Comparison of ENCODE assay signal across 10 mouse cellular contexts in the genomic region with DNA sequence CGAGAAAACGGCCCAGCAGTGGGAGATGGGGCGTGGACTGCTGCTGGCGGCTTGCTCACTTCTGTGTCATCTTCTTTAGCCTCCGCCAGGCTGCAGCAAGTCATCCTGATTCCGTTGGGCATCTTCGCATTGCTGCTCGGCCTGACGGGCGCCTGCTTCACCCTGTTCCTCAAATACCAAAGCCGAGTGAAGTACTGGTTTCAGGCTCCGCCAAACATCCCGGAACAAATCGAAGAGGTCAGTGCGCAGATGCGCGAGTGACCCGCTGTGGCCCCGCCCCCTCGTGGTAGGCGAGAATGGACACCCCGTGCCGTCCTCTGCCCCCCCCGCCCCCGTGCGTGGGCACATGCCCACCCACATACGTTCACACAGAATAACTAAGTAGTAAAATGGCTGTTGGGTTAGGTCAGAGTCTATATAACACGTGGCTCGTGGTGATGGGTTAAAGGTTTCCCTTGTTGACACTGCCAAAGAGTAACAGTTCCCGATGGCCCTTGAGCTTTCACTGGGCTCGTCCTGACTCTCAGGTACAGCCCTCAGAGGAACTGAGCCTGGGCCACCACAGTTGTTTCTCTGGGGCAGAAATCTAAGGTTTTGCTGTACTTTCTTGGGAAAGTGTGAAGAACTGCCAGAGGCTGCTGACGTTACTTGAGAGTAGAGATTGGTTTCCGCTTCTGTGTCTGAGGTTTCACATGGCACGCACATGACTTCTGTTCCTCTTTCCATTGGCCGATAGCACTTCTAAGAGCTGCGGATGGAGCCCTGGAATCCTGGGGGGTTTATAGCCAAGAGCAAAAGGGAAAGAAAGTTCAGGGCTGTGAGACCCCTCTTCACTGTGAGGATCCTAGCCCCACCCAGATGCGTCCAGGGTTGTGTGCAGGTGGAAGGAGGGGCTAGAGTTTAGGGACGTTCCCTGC. TPM values are rescaled to one million over a fixed set of nuclear protein-coding genes. Genes with fewer than 3 reads are reported as not detected.
DNase-seq lines count a peak whose midpoint lies in the region; ATAC-seq and TF ChIP-seq lines count a peak whose summit lies in the region.
"Had no signal": no experiment of that assay in that cellular context is flagged by ENCODE, and none has a peak within 500 bp of the region (broad histone marks: within the 10 kb centered on the region; RNA-seq: fewer than 3 reads in every experiment).

No protein-coding gene starts in this region.

- 74% methylated on average over 38 of the region's 38 CpGs for WGBS in intestine, postnatal 0 days
- 71% methylated on average over 38 of the region's 38 CpGs for WGBS in intestine, embryonic 16.5 days
- 91% methylated on average over 38 of the region's 38 CpGs for WGBS in thymus, adult 2 months
- 71% methylated on average over 38 of the region's 38 CpGs for WGBS in hindbrain, postnatal 0 days

- no peak overlapping the region for H3K9ac ChIP-seq in intestine, postnatal 0 days (ENCODE audit: low read depth, low read length)
- no peak overlapping the region for H3K9ac ChIP-seq in intestine, embryonic 16.5 days (ENCODE audit: low read depth, low read length)
- H3K9ac ChIP-seq in hindbrain, postnatal 0 days (replicated peaks; ENCODE audit: low read length): no peak overlapping the region
- H3K9ac ChIP-seq: neural tube, embryonic 12.5 days had no signal

- H3K36me3 ChIP-seq in intestine, postnatal 0 days (ENCODE audit: control insufficient read depth, insufficient read depth): peaks cover 75% of the 10 kb centered on the region
- H3K36me3 ChIP-seq in intestine, embryonic 16.5 days (ENCODE audit: control insufficient read depth, insufficient read depth, low read length): peaks cover 26% of the 10 kb centered on the region
- peaks cover 73% of the 10 kb centered on the region for H3K36me3 ChIP-seq in thymus, adult 2 months (ENCODE audit: control insufficient read depth, insufficient read depth, low read length)
- H3K36me3 ChIP-seq in hindbrain, postnatal 0 days (ENCODE audit: insufficient read depth, low read length): peaks cover 13% of the 10 kb centered on the region; the same call in 1 of the 2 replicates
- peaks cover 41% of the 10 kb centered on the region for H3K36me3 ChIP-seq in splenic B cell, adult 2 months (ENCODE audit: control insufficient read depth, insufficient read depth, low read length, poor library complexity, severe bottlenecking)

- no peak for TF ChIP-seq POLR2A in thymus, adult 2 months (IDR thresholded peaks at IDR 0.05; ENCODE audit: control insufficient read depth, extremely low read depth, insufficient read depth, low read length, poor library complexity)

- no peak for DNase-seq in thymus, adult 2 months
- no peak for DNase-seq in thymus, postnatal 14 days
- DNase-seq in hindbrain, postnatal 0 days (ENCODE audit: low spot score): no peak
- peak; percentile 46 for DNase-seq in splenic B cell, adult 2 months (ENCODE audit: low read depth, low spot score)
- no peak for DNase-seq in heart, adult 8-10 months (ENCODE audit: low spot score)
- DNase-seq: right cerebral cortex, adult 18-20 months had no signal

- 0 out of 2 replicates have a peak, but pooled peaks cover 5% of the 10 kb centered on the region for H3K4me1 ChIP-seq in intestine, postnatal 0 days (replicated peaks; ENCODE audit: control insufficient read depth, insufficient read depth, low read length)
- peaks cover 12% of the 10 kb centered on the region for H3K4me1 ChIP-seq in intestine, embryonic 16.5 days (ENCODE audit: control insufficient read depth, insufficient read depth, low read length)
- no peaks in the 10 kb centered on the region for H3K4me1 ChIP-seq in thymus, adult 2 months (replicated peaks; ENCODE audit: control insufficient read depth, insufficient read depth, low read length)
- H3K4me1 ChIP-seq in hindbrain, postnatal 0 days (ENCODE audit: insufficient read depth, low read length): no peaks in the 10 kb centered on the region

- H3K27me3 ChIP-seq in intestine, postnatal 0 days (replicated peaks; ENCODE audit: control insufficient read depth, insufficient read depth, low read length): no peaks in the 10 kb centered on the region
- H3K27me3 ChIP-seq in intestine, embryonic 16.5 days (replicated peaks; ENCODE audit: control insufficient read depth, insufficient read depth, low read length): no peaks in the 10 kb centered on the region
- H3K27me3 ChIP-seq in thymus, adult 2 months (ENCODE audit: control insufficient read depth, insufficient read depth, low read length): no peaks in the 10 kb centered on the region
- no peaks in the 10 kb centered on the region for H3K27me3 ChIP-seq in hindbrain, postnatal 0 days (ENCODE audit: insufficient read depth, low read length)
- no peaks in the 10 kb centered on the region for H3K27me3 ChIP-seq in splenic B cell, adult 2 months (ENCODE audit: control insufficient read depth, insufficient read depth, low read length, poor library complexity, severe bottlenecking)
- H3K27me3 ChIP-seq: neural tube, embryonic 12.5 days had no signal

- H3K9me3 ChIP-seq in intestine, postnatal 0 days (ENCODE audit: control insufficient read depth): no peaks in the 10 kb centered on the region
- H3K9me3 ChIP-seq in intestine, embryonic 16.5 days (ENCODE audit: control insufficient read depth, low read length): no peaks in the 10 kb centered on the region
- no peaks in the 10 kb centered on the region for H3K9me3 ChIP-seq in hindbrain, postnatal 0 days (ENCODE audit: low read length)
- H3K9me3 ChIP-seq: neural tube, embryonic 12.5 days had no signal

- ATAC-seq in intestine, postnatal 0 days: peak; percentile 16; the same call in 1 of the 2 replicates
- ATAC-seq in intestine, embryonic 16.5 days: no peak
- 0 out of 2 replicates have a peak, but pooled peaks have one; percentile 33 for ATAC-seq in hindbrain, postnatal 0 days
- no peak for ATAC-seq in inflammation-experienced regulatory T-cells, adult 6 months

- H3K4me2 ChIP-seq in intestine, postnatal 0 days (replicated peaks; ENCODE audit: low read depth): no peak overlapping the region
- H3K4me2 ChIP-seq in intestine, embryonic 16.5 days (ENCODE audit: low read depth, low read length): no peak overlapping the region
- H3K4me2 ChIP-seq in hindbrain, postnatal 0 days (ENCODE audit: low read depth, low read length): no peak overlapping the region
- H3K4me2 ChIP-seq: neural tube, embryonic 12.5 days had no signal

- no peak overlapping the region for H3K4me3 ChIP-seq in intestine, postnatal 0 days (ENCODE audit: low read depth, low read length)
- no peak overlapping the region for H3K4me3 ChIP-seq in intestine, embryonic 16.5 days (ENCODE audit: low read length)
- no peak overlapping the region for H3K4me3 ChIP-seq in thymus, adult 2 months (ENCODE audit: control insufficient read depth, insufficient read depth, low read length)
- H3K4me3 ChIP-seq in hindbrain, postnatal 0 days (ENCODE audit: low read length): no peak overlapping the region
- H3K4me3 ChIP-seq: neural tube, embryonic 12.5 days had no signal

- no peak for TF ChIP-seq CTCF in intestine, postnatal 0 days (IDR thresholded peaks at IDR 0.05; ENCODE audit: low read depth)
- no peak for TF ChIP-seq CTCF in thymus, adult 2 months (IDR thresholded peaks at IDR 0.05; ENCODE audit: borderline replicate concordance, control insufficient read depth, extremely low read depth, insufficient read depth, low read length, poor library complexity)
- TF ChIP-seq CTCF in hindbrain, postnatal 0 days (IDR thresholded peaks at IDR 0.05; ENCODE audit: low read depth): no peak

- peak overlapping the region; percentile 62 for H3K27ac ChIP-seq in intestine, postnatal 0 days (ENCODE audit: low read depth, low read length)
- H3K27ac ChIP-seq in intestine, embryonic 16.5 days (ENCODE audit: low read length): no peak overlapping the region
- peak overlapping the region; percentile 19; the same call in 1 of the 2 replicates for H3K27ac ChIP-seq in thymus, adult 2 months (ENCODE audit: control insufficient read depth, insufficient read depth, low read length)
- no peak overlapping the region for H3K27ac ChIP-seq in hindbrain, postnatal 0 days
- H3K27ac ChIP-seq: neural tube, embryonic 12.5 days had no signal

RNA-seq across cellular contexts. Expression of gene Ifngr2, which starts 14.9 kb away (rescaled TPM):
- 138 and 146 TPM in 2 replicates for polyA plus RNA-seq in intestine, postnatal 0 days (2015; fragmentation: Nextera tagmentation; extraction: Ambion mirVana)
- polyA plus RNA-seq in intestine, embryonic 16.5 days (2015; fragmentation: Nextera tagmentation; extraction: Ambion mirVana): 116 and 117 TPM in 2 replicates
- 33.4 and 34.4 TPM in 2 replicates for polyA plus RNA-seq in thymus, adult 2 months (2012; rRNA removed)
- 53.1 and 68.4 TPM in 2 replicates for total RNA-seq in hindbrain, postnatal 0 days (2014; rRNA removed)
- 131 and 140 TPM in 2 replicates for polyA plus RNA-seq in hindbrain, postnatal 0 days (2015; fragmentation: Nextera tagmentation; extraction: Ambion mirVana)
- polyA plus RNA-seq in inflammation-experienced regulatory T-cells, adult 6 months (2017; shearing (Covaris generic)): 10 to 100 TPM in 2 of 3 experiments, 1 to 10 TPM in 1; 3.4 to 30.9 (median 14.7) TPM
- total RNA-seq in heart, adult 8-10 months (2022): 100 to 1,000 TPM; 122 to 145 (median 132) TPM

RNA-seq across cellular contexts. Expression of gene Tmem50b, which starts 35.8 kb away (rescaled TPM):
- polyA plus RNA-seq in intestine, postnatal 0 days (2015; fragmentation: Nextera tagmentation; extraction: Ambion mirVana): 24.9 and 28.0 TPM in 2 replicates
- 33.8 and 34.3 TPM in 2 replicates for polyA plus RNA-seq in intestine, embryonic 16.5 days (2015; fragmentation: Nextera tagmentation; extraction: Ambion mirVana)
- 34.8 and 37.8 TPM in 2 replicates for polyA plus RNA-seq in thymus, adult 2 months (2012; rRNA removed)
- 79.6 and 93.3 TPM in 2 replicates for total RNA-seq in hindbrain, postnatal 0 days (2014; rRNA removed)
- polyA plus RNA-seq in hindbrain, postnatal 0 days (2015; fragmentation: Nextera tagmentation; extraction: Ambion mirVana): 107 and 114 TPM in 2 replicates
- polyA plus RNA-seq in inflammation-experienced regulatory T-cells, adult 6 months (2017; shearing (Covaris generic)): 10 to 100 TPM; 28.2 to 36.1 (median 34.2) TPM
- 10 to 100 TPM; 49.1 to 56.7 (median 50.9) TPM for total RNA-seq in heart, adult 8-10 months (2022)

RNA-seq across cellular contexts. Expression of gene Dnajc28, which starts 57.0 kb away (rescaled TPM):
- polyA plus RNA-seq in intestine, postnatal 0 days (2015; fragmentation: Nextera tagmentation; extraction: Ambion mirVana): 1.0 and 1.5 TPM in 2 replicates
- 2.8 TPM in 2 replicates for polyA plus RNA-seq in intestine, embryonic 16.5 days (2015; fragmentation: Nextera tagmentation; extraction: Ambion mirVana)
- 1.3 and 2.0 TPM in 2 replicates for polyA plus RNA-seq in thymus, adult 2 months (2012; rRNA removed)
- total RNA-seq in hindbrain, postnatal 0 days (2014; rRNA removed): 1.7 and 5.3 TPM in 2 replicates
- polyA plus RNA-seq in hindbrain, postnatal 0 days (2015; fragmentation: Nextera tagmentation; extraction: Ambion mirVana): 2.9 and 3.8 TPM in 2 replicates
- under 1 TPM; 0.56 to 0.62 (median 0.62) TPM for polyA plus RNA-seq in inflammation-experienced regulatory T-cells, adult 6 months (2017; shearing (Covaris generic))
- total RNA-seq in heart, adult 8-10 months (2022): 10 to 100 TPM; 34.1 to 41.5 (median 39.8) TPM

Comparison
In these comparisons a context has a peak if more than half of its experiments do, and no peak if none do; other contexts are left out.
1. ATAC-seq: peak in intestine, postnatal 0 days (single experiment) and hindbrain, postnatal 0 days (single experiment); none in intestine, embryonic 16.5 days (single experiment) and inflammation-experienced regulatory T-cells, adult 6 months (single experiment).
2. H3K27ac ChIP-seq: peak in intestine, postnatal 0 days (single experiment) and thymus, adult 2 months (single experiment); none in intestine, embryonic 16.5 days (single experiment) and hindbrain, postnatal 0 days (single experiment).